Mouse (Mus musculus) myocyte (in vitro differentiated cells): ENCODE data around the gene Sytl3. TPM values are rescaled to one million over a fixed set of nuclear protein-coding genes. Genes with fewer than 3 reads are reported as not detected.
"Not testable (repeated sequence)": the region's sequence is repeated elsewhere in the genome, so short reads cannot be mapped to it uniquely, and the experiment has no call there.

ENCODE experiments used
- H3K27me3 ChIP-seq: one replicate; pipeline ENCODE4 v1.6.1; 2011; ENCODE audit not compliant: control insufficient read depth, insufficient read depth, insufficient read length
- H3K36me3 ChIP-seq: one replicate; pipeline ENCODE4 v1.6.1; 2011; ENCODE audit not compliant: control insufficient read depth, insufficient read depth
- H3K4me2 ChIP-seq: one replicate; pipeline ENCODE4 v1.6.1; 2011; ENCODE audit warnings: low read depth, control low read depth
- H3K4me3 ChIP-seq: one replicate; pipeline ENCODE4 v1.5.1; 2011; ENCODE audit warnings: mild to moderate bottlenecking, control low read depth, moderate library complexity
- H3K79me2 ChIP-seq: one replicate; pipeline ENCODE4 v1.6.1; 2011; ENCODE audit not compliant: control insufficient read depth, insufficient read depth
- H3ac ChIP-seq: one replicate; pipeline ENCODE4 v1.6.1; 2011; ENCODE audit not compliant: control insufficient read depth, insufficient read length
- polyA plus RNA-seq: library from polyadenylated mRNA; unstranded; fragments of >200 nt; fragmentation: generic; extraction: Trizol; gene quantifications from one replicate; pipeline ENCODE4 v1.2.1, GENCODE M21; 2012; ENCODE audit warnings: missing spikeins

Gene Sytl3
- polyA plus RNA-seq, 1 experiment = not detected

GRCm38 (mm10) chr17:6674297-6674696, 15.4 kb downstream of the Sytl3 start:
- H3K79me2 ChIP-seq, H3K4me3 ChIP-seq, H3K27me3 ChIP-seq, H3K36me3 ChIP-seq, H3K4me2 ChIP-seq, H3ac ChIP-seq: not testable (repeated sequence)

- H3K27me3 ChIP-seq, H3K36me3 ChIP-seq, H3K4me3 ChIP-seq, H3ac ChIP-seq, H3K79me2 ChIP-seq, H3K4me2 ChIP-seq: not testable (repeated sequence)
Measured at GRCm38 (mm10) chr17:6678063-6678462, 19.2 kb downstream of the Sytl3 start.

- H3K4me2 ChIP-seq, H3K27me3 ChIP-seq, H3K4me3 ChIP-seq, H3K36me3 ChIP-seq, H3ac ChIP-seq, H3K79me2 ChIP-seq: not testable (repeated sequence)
Measured at GRCm38 (mm10) chr17:6681721-6682120, 22.8 kb downstream of the Sytl3 start.

GRCm38 (mm10) chr17:6683702-6684101, 24.8 kb downstream of the Sytl3 start:
- not testable (repeated sequence) for H3ac ChIP-seq, H3K79me2 ChIP-seq, H3K4me2 ChIP-seq, H3K4me3 ChIP-seq, H3K27me3 ChIP-seq, H3K36me3 ChIP-seq

GRCm38 (mm10) chr17:6684464-6685287, 25.8 kb downstream of the Sytl3 start:
- not testable (repeated sequence) for H3K36me3 ChIP-seq, H3K27me3 ChIP-seq, H3ac ChIP-seq, H3K79me2 ChIP-seq, H3K4me3 ChIP-seq
- peak overlapping the region; percentile 38 for H3K4me2 ChIP-seq

GRCm38 (mm10) chr17:6685288-6685818, 26.5 kb downstream of the Sytl3 start:
- not testable (repeated sequence) for H3K27me3 ChIP-seq, H3K4me3 ChIP-seq, H3ac ChIP-seq, H3K79me2 ChIP-seq, H3K4me2 ChIP-seq, H3K36me3 ChIP-seq

- H3K4me2 ChIP-seq = not testable (repeated sequence)
Measured at GRCm38 (mm10) chr17:6686299-6686971, 27.5 kb downstream of the Sytl3 start.

GRCm38 (mm10) chr17:6689344-6689743, 30.5 kb downstream of the Sytl3 start:
- not testable (repeated sequence) for H3K4me3 ChIP-seq, H3K27me3 ChIP-seq, H3K4me2 ChIP-seq, H3K79me2 ChIP-seq, H3K36me3 ChIP-seq, H3ac ChIP-seq

More at GRCm38 (mm10) chr17:6686299-6686971, 27.5 kb downstream of the Sytl3 start:
- not testable (repeated sequence) for H3K36me3 ChIP-seq, H3ac ChIP-seq, H3K79me2 ChIP-seq, H3K27me3 ChIP-seq, H3K4me3 ChIP-seq

- not testable (repeated sequence) for H3ac ChIP-seq, H3K79me2 ChIP-seq, H3K4me2 ChIP-seq, H3K4me3 ChIP-seq, H3K36me3 ChIP-seq, H3K27me3 ChIP-seq
Measured at GRCm38 (mm10) chr17:6691596-6691995, 32.7 kb downstream of the Sytl3 start.

- not testable (repeated sequence) for H3K79me2 ChIP-seq, H3K4me3 ChIP-seq, H3K4me2 ChIP-seq, H3K27me3 ChIP-seq, H3K36me3 ChIP-seq, H3ac ChIP-seq
Measured at GRCm38 (mm10) chr17:6695712-6696111, 36.8 kb downstream of the Sytl3 start.

GRCm38 (mm10) chr17:6696521-6696920, 37.6 kb downstream of the Sytl3 start:
- H3K27me3 ChIP-seq, H3K79me2 ChIP-seq, H3K36me3 ChIP-seq, H3K4me2 ChIP-seq, H3K4me3 ChIP-seq, H3ac ChIP-seq: not testable (repeated sequence)

GRCm38 (mm10) chr17:6697224-6697775, 38.4 kb downstream of the Sytl3 start:
- H3K27me3 ChIP-seq, H3K36me3 ChIP-seq, H3K4me2 ChIP-seq, H3K4me3 ChIP-seq, H3K79me2 ChIP-seq, H3ac ChIP-seq: not testable (repeated sequence)
